Mouse (Mus musculus) layer of hippocampus, adult 2 months (tissue): ENCODE measurements around the gene Dazap1. TPM values are rescaled to one million over a fixed set of nuclear protein-coding genes. Genes with fewer than 3 reads are reported as not detected.

ENCODE experiments used
- DNase-seq, 2 experiments: peaks; one replicate each; pipeline ENCODE4 v3.0.0; 2022; ENCODE audit warnings: low spot score in 2 of 2
- H3K27ac ChIP-seq: fragments of 200-600 bp; 2 replicates; pipeline ENCODE4 v1.8.1; 2022
- H3K4me3 ChIP-seq: fragments of 200-600 bp; 2 replicates; pipeline ENCODE4 v1.8.1; 2022; ENCODE audit warnings: mild to moderate bottlenecking
- CTCF ChIP-seq: fragments of 200-600 bp; conservative IDR thresholded peaks from 2 replicates; pipeline ENCODE4 v1.8.1; 2022; ENCODE audit warnings: antibody characterized with exemption, mild to moderate bottlenecking, moderate library complexity
- total RNA-seq, 2 experiments: library from RNA; stranded (reverse); gene quantifications; 2 replicates each; pipeline ENCODE4 v1.2.3; 2021

Gene Dazap1
- total RNA-seq, 2 experiments from 2014 or later, result 91.2 to 95.4 TPM

DNA sequence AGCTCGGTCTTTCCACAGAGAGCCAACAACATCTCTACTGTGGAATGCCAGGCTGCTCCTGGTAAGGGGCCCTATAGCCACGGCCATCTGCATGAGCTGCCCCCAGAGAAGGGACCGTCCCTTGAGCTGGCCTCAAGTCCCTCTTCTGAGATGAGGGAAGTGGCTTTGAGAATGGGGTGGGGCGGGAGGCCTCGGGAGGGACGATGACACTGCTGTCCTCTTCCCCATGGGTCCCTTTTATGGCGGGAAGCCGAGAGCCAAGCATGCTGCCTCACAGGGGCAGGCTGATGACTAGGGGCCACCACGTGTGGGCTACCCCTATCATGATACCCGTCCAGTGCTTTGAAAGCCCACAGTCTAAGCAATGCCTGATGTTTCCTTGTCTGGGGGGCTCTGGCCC is 55.7 kb downstream of the Dazap1 start:
- TF ChIP-seq CTCF, result no peak
- Histone ChIP-seq H3K27ac (peak overlapping the region; percentile 56; the same call in 1 of the 2 replicates), H3K4me3 (no peak overlapping the region)
- DNase-seq, result no peak

- TF ChIP-seq CTCF, result no peak
- Histone ChIP-seq H3K4me3 (peak within 1 kb of the TSS; percentile 88), H3K27ac (peak within 1 kb of the TSS; percentile 90)
- DNase-seq, result peak; percentile 91 to 93
These were observed 59.1 kb downstream of the Dazap1 start, which contains the start of gene 2310011J03Rik for GRCm38 (mm10) chr10:80320340-80320760. Gene 2310011J03Rik, minus strand, starts transcription at chr10:80320537.

DNA sequence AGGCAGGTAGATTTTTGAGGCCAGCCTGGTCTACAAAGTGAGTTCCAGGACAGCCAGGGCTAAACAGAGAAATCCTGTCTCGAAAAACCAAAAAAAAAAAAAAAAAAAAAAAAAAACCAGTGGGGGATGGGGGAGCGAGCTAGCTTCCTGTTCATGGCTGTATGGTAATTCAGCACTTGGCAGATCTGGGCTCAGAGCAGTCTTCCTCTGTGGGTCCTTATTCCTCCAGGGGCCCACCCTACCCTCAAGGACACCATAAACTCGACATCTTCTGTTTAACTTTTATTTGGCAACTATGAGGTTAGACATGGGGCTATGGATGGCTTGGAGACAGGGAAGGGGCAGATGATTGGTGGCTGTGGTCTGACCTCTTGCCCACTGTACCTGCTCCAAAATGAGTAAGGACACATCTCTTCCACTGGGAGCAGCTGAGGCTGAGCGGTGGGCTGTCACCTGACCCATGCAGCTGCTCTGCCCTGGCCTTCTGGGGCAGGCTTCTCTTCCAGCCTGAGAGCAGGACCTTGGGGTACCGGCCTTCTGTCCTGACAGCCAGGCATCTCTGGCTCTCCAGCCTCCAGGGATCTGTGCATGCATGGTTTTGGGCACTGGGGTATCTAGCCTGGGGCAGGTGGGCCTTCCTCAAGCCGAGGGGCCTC is 59.9 kb downstream of the Dazap1 start:
- Histone ChIP-seq H3K27ac (no peak overlapping the region), H3K4me3 (no peak overlapping the region)
- DNase-seq, result no peak
- TF ChIP-seq CTCF, result no peak

DNA sequence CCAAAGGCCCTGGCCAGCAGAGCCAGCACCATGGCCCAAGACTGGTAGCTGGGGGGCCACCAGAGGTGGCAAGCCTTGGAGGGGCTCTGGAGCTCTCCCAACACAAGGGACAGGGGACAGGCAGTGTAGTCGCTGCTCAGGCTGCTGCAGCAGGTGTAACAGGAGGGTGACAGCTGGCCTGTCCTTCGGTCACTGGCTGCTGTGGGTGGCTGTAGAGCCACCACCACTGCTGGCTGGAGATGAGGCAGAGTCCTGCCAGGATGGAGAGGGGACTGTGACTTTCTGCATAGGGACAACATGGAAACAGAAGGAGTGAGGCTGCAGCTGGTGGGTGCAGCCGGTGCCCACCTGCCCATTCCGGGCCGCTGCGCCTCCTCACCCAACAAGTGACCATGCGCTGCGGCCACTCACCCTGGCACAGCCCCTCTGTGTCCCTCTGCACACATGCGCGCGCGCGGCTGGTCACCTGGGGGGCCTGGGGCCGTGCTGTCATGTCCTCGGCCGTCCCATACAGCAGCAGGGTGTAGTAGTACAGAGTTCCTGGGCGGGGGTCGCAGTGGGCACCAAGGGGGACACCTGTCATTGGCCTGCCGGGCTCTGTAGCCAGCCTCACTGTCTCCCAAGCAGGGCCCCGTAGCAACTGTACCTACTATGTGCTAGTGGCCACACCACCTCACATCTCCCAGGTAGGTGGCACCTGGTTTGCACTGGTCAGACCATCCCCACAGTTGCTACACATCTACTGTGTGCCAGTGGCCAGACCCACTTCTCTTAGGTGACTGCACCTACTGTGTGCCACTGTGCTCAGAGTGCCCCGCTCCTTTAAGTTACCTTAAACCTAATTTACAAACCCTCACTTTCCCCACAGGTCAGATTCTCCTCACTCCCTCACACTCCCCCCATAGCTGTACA is 60.6 kb downstream of the Dazap1 start:
- Histone ChIP-seq H3K4me3 (no peak overlapping the region), H3K27ac (no peak overlapping the region)
- TF ChIP-seq CTCF, result no peak
- DNase-seq, result no peak

GRCm38 (mm10) chr10:80322811-80323211 is 61.5 kb downstream of the Dazap1 start:
- H3K27ac ChIP-seq, result peak overlapping the region; percentile 54; the same call in 1 of the 2 replicates
- H3K4me3 ChIP-seq, result peak overlapping the region; percentile 62
- DNase-seq, result no peak
- no peak for TF ChIP-seq CTCF

- no peak for DNase-seq
These were observed 62.2 kb downstream of the Dazap1 start for GRCm38 (mm10) chr10:80323261-80324119.

GRCm38 (mm10) chr10:80324120-80325037 is 63.1 kb downstream of the Dazap1 start:
- no peak overlapping the region; the same call in 1 of the 2 replicates for H3K4me3 ChIP-seq
- H3K27ac ChIP-seq, result no peak overlapping the region
- TF ChIP-seq CTCF, result no peak
- DNase-seq, result no peak

More at GRCm38 (mm10) chr10:80323261-80324119, 62.2 kb downstream of the Dazap1 start:
- Histone ChIP-seq H3K4me3 (peak overlapping the region; percentile 62), H3K27ac (peak overlapping the region; percentile 54; the same call in 1 of the 2 replicates)
- no peak for TF ChIP-seq CTCF

- Histone ChIP-seq H3K4me3 (no peak overlapping the region), H3K27ac (no peak overlapping the region)
- no peak for DNase-seq
- TF ChIP-seq CTCF, result no peak
These were observed 63.8 kb downstream of the Dazap1 start for GRCm38 (mm10) chr10:80325045-80325444.

- Histone ChIP-seq H3K4me3 (peak within 1 kb of the TSS; percentile 64), H3K27ac (0 out of 2 replicates have a peak within 1 kb of the TSS, but pooled peaks have one; percentile 20)
- no peak for TF ChIP-seq CTCF
- DNase-seq, result peak; percentile 89 to 96
These were observed 68.2 kb downstream of the Dazap1 start, which contains the start of the genes Pcsk4 and Reep6 for GRCm38 (mm10) chr10:80329273-80330081. Gene Pcsk4, minus strand, starts transcription at chr10:80329498. Gene Reep6, plus strand, starts transcription at chr10:80329953.

DNA sequence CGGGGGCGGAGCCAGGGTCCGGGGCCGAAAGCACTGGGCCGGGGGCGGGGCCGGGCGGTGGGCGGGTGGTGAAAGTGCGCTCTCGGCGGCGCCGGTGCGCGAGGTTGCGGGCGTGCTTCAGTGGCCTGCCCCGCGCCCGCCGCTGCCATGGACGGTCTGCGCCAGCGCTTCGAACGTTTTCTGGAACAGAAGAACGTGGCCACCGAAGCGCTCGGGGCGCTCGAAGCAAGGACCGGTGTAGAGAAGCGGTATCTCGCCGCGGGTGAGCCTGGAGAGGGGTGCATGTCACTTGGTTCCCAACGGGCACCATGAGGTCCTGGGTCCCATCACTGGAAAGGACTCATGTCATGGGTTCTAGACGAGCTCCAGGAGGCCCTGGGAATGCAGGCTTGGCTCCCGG is 68.8 kb downstream of the Dazap1 start:
- TF ChIP-seq CTCF, result no peak
- H3K27ac ChIP-seq, result no peak overlapping the region
- DNase-seq, result no peak
- peak overlapping the region; percentile 64 for H3K4me3 ChIP-seq
